Mouse (Mus musculus): ENCODE results near the gene Vps13d. TPM values are rescaled to one million over a fixed set of nuclear protein-coding genes. Genes with fewer than 3 reads are reported as not detected.
A peak's percentile ranks its signal among the peaks of the same experiment; 100 is the strongest.

Gene Vps13d
- polyA plus RNA-seq, 1 experiment = 7.3 TPM

DNA sequence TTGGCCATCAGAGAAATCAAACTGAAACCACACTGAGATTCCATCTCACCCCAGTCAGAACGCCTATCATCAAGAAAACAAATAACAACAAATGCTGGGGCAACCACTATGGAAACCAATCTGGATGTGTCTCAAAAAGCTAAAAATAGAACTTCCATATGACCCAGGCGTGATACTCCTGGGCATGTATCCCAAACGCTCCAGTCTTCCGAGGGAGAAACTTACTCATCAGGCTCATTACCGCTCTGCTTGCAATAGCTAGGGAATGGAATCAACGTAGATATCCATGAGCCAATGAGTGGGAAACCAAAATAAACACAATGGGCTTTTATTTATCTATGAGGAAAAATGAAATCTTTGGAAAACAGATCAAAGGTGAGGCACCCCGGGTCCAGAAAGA is 242.9 kb downstream of the Vps13d start:
- TF ChIP-seq CTCF (IDR thresholded peaks at IDR 0.05; ENCODE audit: control insufficient read depth, insufficient read depth, insufficient replicate concordance, low read depth, low read length) (no peak), POLR2A (IDR thresholded peaks at IDR 0.05; ENCODE audit: control insufficient read depth, low read depth, low read length) (no peak)
- peaks cover 10% of the 10 kb centered on the region for H3K4me1 ChIP-seq (ENCODE audit: control insufficient read depth, insufficient read depth, low read length)
- H3K36me3 ChIP-seq (ENCODE audit: control insufficient read depth, insufficient read depth, low read length) = no peaks in the 10 kb centered on the region
- H3K4me3 ChIP-seq (ENCODE audit: control insufficient read depth, low read depth, low read length) = no peak overlapping the region
- no peaks in the 10 kb centered on the region for H3K27me3 ChIP-seq (ENCODE audit: control insufficient read depth, insufficient read depth, low read length)
- no peak overlapping the region for H3K27ac ChIP-seq (ENCODE audit: control insufficient read depth, insufficient read depth, low read depth, low read length)

DNA sequence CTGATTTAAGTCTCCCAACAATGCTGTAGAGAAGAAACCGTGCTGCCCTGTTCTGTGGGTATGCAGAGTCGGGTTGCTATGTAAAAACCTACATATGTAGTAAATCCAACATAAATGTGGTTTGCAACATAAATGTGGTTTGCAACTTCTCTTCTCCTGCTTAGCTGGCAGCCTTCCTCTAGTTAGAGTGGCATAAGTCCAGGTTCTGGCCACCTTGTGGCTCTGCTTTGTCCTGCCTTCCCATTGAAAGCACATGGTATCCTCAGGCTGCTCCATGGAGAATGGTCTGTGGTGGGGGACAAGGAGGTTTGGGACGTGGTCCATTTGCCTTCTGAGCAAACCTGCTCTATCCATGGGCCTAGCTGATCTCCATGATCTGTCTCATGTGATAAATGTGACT is 243.9 kb downstream of the Vps13d start:
- Histone ChIP-seq H3K36me3 (ENCODE audit: control insufficient read depth, insufficient read depth, low read length) (no peaks in the 10 kb centered on the region), H3K4me3 (ENCODE audit: control insufficient read depth, low read depth, low read length) (no peak overlapping the region), H3K4me1 (ENCODE audit: control insufficient read depth, insufficient read depth, low read length) (peaks cover 10% of the 10 kb centered on the region), H3K27ac (ENCODE audit: control insufficient read depth, insufficient read depth, low read depth, low read length) (no peak overlapping the region), H3K27me3 (ENCODE audit: control insufficient read depth, insufficient read depth, low read length) (no peaks in the 10 kb centered on the region)
- TF ChIP-seq POLR2A (IDR thresholded peaks at IDR 0.05; ENCODE audit: control insufficient read depth, low read depth, low read length) (no peak), CTCF (IDR thresholded peaks at IDR 0.05; ENCODE audit: control insufficient read depth, insufficient read depth, insufficient replicate concordance, low read depth, low read length) (no peak)

DNA sequence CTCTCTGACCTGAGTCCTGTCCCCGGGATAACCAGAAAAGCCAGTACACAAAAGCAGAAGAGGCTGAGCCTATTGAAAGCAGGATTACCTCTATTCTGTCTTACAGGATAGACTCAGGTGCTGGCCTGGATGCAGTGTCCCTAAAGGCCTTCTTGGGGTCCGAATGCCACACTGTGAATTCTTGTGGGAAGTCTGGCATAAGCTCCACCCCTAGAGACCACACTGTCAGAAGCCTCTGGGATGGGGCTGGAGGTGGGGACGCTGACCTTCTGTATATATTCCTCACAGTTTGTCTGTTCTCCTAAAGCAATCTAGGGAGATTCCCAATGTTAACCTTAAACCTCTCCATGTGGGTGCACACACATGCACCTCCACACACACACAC is 244.5 kb downstream of the Vps13d start:
- H3K4me1 ChIP-seq (ENCODE audit: control insufficient read depth, insufficient read depth, low read length) = peaks cover 10% of the 10 kb centered on the region
- H3K27me3 ChIP-seq (ENCODE audit: control insufficient read depth, insufficient read depth, low read length) = no peaks in the 10 kb centered on the region
- H3K36me3 ChIP-seq (ENCODE audit: control insufficient read depth, insufficient read depth, low read length) = no peaks in the 10 kb centered on the region
- H3K4me3 ChIP-seq (ENCODE audit: control insufficient read depth, low read depth, low read length) = no peak overlapping the region
- TF ChIP-seq POLR2A (IDR thresholded peaks at IDR 0.05; ENCODE audit: control insufficient read depth, low read depth, low read length) (no peak), CTCF (IDR thresholded peaks at IDR 0.05; ENCODE audit: control insufficient read depth, insufficient read depth, insufficient replicate concordance, low read depth, low read length) (no peak)
- H3K27ac ChIP-seq (ENCODE audit: control insufficient read depth, insufficient read depth, low read depth, low read length) = no peak overlapping the region; the same call in 1 of the 2 replicates

DNA sequence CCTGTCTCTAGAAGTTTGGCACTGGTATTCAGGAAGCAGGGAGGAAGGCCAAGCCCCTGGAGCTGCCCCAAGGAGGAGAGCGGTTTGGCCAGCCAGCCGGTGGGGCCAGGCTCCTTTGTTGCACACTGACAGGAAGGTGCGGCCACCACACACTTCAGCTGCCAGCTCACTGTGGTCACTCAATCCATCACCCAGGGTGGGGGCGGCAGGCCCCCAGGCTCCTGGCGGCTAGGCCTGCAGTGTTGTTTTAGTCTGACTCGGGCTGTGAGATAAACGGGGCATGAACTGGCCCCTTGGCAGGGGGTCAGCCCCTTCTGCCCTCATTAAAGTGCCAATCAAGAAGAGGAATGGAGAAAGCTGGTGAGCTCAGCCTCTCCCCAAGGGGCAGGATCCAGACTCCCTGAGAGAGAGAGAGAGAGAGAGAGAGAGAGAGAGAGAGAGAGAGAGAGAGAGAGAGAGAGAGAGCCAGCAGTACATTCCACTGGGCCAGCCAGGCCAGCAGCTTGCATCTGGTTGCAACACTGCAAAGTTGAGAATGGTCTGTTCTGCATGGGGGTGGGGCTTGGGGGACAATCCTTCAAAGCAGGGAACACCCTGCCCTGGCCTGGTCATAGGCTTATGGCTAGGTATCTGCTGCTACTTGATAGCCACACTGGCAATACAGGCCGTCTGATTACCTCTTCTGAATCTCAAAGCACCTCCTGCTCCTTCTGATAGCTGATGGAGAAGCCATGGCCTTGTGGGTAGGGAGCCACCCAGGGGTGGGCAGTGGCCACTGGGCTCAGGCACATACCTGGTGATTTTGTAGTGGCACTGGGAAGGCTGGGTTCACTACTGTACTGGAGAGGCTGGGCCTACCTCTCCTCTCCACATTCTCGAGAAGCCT is 245.1 kb downstream of the Vps13d start:
- TF ChIP-seq CTCF (IDR thresholded peaks at IDR 0.05; ENCODE audit: control insufficient read depth, insufficient read depth, insufficient replicate concordance, low read depth, low read length) = no peak
- TF ChIP-seq POLR2A (IDR thresholded peaks at IDR 0.05; ENCODE audit: control insufficient read depth, low read depth, low read length) = 0 out of 2 replicates have a peak, but pooled peaks have one; percentile 29
- H3K4me1 ChIP-seq (ENCODE audit: control insufficient read depth, insufficient read depth, low read length) = peaks cover 10% of the 10 kb centered on the region
- no peaks in the 10 kb centered on the region for H3K27me3 ChIP-seq (ENCODE audit: control insufficient read depth, insufficient read depth, low read length)
- H3K27ac ChIP-seq (ENCODE audit: control insufficient read depth, insufficient read depth, low read depth, low read length) = peak overlapping the region; percentile 66
- no peak overlapping the region for H3K4me3 ChIP-seq (ENCODE audit: control insufficient read depth, low read depth, low read length)
- H3K36me3 ChIP-seq (ENCODE audit: control insufficient read depth, insufficient read depth, low read length) = no peaks in the 10 kb centered on the region

DNA sequence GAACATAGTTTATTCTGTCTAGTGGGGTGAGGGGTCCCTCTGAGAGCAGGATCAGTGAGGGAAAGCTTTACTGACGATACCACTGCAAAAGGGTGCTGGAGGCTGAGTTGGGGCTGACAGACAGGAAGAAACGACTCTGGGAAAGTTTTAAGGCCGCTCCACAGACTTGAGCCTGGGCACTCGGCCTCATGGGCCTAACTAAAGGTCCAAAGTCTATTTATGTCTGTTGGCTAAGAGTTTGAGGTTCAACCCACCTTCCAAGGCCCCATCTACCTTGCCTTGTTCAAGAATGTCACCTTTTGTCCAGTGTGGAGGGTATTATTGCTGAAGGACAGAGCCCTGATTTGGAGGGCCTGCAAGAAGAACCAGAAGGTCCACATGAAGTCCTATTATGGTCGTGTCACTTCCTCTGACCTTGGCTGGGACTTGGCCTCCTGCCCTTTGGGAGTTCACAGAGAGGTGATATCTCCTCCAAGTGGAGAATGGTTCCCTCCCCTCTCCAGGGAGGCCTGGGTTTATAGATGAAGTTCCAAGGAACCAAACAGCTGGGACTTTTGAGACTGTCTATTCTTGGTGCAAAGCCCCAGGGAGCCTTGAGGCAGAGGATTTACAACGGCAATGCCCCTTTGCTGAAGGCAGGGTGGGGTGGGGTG is 246.9 kb downstream of the Vps13d start:
- no peak overlapping the region for H3K4me3 ChIP-seq (ENCODE audit: control insufficient read depth, low read depth, low read length)
- H3K36me3 ChIP-seq (ENCODE audit: control insufficient read depth, insufficient read depth, low read length) = no peaks in the 10 kb centered on the region
- peaks cover 10% of the 10 kb centered on the region for H3K4me1 ChIP-seq (ENCODE audit: control insufficient read depth, insufficient read depth, low read length)
- no peaks in the 10 kb centered on the region for H3K27me3 ChIP-seq (ENCODE audit: control insufficient read depth, insufficient read depth, low read length)
- peak overlapping the region; percentile 37; the same call in 1 of the 2 replicates for H3K27ac ChIP-seq (ENCODE audit: control insufficient read depth, insufficient read depth, low read depth, low read length)
- TF ChIP-seq POLR2A (IDR thresholded peaks at IDR 0.05; ENCODE audit: control insufficient read depth, low read depth, low read length) (no peak), CTCF (IDR thresholded peaks at IDR 0.05; ENCODE audit: control insufficient read depth, insufficient read depth, insufficient replicate concordance, low read depth, low read length) (no peak)

DNA sequence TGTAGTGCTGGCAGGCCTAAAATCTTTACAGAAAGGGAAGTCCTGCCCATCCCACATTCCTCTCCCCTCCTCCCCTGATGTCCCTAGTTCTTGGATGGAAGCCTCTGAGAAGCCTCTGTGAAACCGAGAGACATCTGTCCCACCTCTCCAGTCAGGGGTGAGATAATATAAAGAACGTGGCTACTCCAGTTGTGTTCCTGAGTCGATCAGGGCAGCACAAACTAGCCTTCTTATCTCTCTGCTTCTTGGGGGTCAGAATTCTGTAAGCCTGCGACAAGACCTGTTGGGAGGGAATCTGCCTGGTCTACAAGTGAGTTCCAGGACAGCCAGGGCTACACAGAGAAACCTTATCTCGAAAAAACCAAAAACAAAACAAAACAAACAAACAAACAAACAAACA is 251.5 kb downstream of the Vps13d start:
- TF ChIP-seq CTCF (IDR thresholded peaks at IDR 0.05; ENCODE audit: control insufficient read depth, insufficient read depth, insufficient replicate concordance, low read depth, low read length) (no peak), POLR2A (IDR thresholded peaks at IDR 0.05; ENCODE audit: control insufficient read depth, low read depth, low read length) (no peak)
- H3K4me1 ChIP-seq (ENCODE audit: control insufficient read depth, insufficient read depth, low read length) = peaks cover 2% of the 10 kb centered on the region
- no peaks in the 10 kb centered on the region for H3K27me3 ChIP-seq (ENCODE audit: control insufficient read depth, insufficient read depth, low read length)
- H3K36me3 ChIP-seq (ENCODE audit: control insufficient read depth, insufficient read depth, low read length) = no peaks in the 10 kb centered on the region
- H3K4me3 ChIP-seq (ENCODE audit: control insufficient read depth, low read depth, low read length) = no peak overlapping the region
- no peak overlapping the region for H3K27ac ChIP-seq (ENCODE audit: control insufficient read depth, insufficient read depth, low read depth, low read length)

DNA sequence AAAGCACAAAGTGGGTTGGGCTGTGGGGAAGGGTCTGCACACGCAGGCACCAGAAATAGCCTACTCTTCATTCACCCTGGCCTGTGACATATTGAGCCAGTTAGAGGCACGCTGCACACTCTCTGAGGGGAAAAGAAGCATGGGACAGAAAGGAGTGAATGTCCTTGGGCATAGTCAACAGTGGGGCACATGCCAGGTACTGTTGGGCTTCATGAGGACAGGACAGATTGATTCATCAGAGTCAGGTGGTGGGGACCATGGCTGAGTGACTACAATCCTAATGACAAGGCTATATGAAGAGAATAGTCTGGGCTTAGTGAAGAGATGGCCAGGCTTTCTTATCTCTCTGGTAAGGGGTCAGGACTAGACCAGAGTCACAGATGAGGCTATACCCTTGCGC is 252.4 kb downstream of the Vps13d start:
- no peak for TF ChIP-seq CTCF (IDR thresholded peaks at IDR 0.05; ENCODE audit: control insufficient read depth, insufficient read depth, insufficient replicate concordance, low read depth, low read length)
- TF ChIP-seq POLR2A (IDR thresholded peaks at IDR 0.05; ENCODE audit: control insufficient read depth, low read depth, low read length) = no peak
- Histone ChIP-seq H3K4me1 (ENCODE audit: control insufficient read depth, insufficient read depth, low read length) (no peaks in the 10 kb centered on the region), H3K4me3 (ENCODE audit: control insufficient read depth, low read depth, low read length) (no peak overlapping the region), H3K27me3 (ENCODE audit: control insufficient read depth, insufficient read depth, low read length) (no peaks in the 10 kb centered on the region), H3K36me3 (ENCODE audit: control insufficient read depth, insufficient read depth, low read length) (no peaks in the 10 kb centered on the region), H3K27ac (ENCODE audit: control insufficient read depth, insufficient read depth, low read depth, low read length) (no peak overlapping the region)

Measured in testis, adult 2 months (tissue).